Mouse (Mus musculus): ENCODE data around the gene Usp49. TPM values are rescaled to one million over a fixed set of nuclear protein-coding genes. Genes with fewer than 3 reads are reported as not detected.

The Usp49 gene
- polyA plus RNA-seq (2015; fragmentation: Nextera tagmentation; extraction: Ambion mirVana), result 10.0 and 10.8 TPM in 2 replicates

- Histone ChIP-seq H3K4me2 (replicated peaks) (peak within 1 kb of the TSS; percentile 76), H3K4me3 (replicated peaks) (peak within 1 kb of the TSS; percentile 72), H3K36me3 (peaks cover 10% of the 10 kb centered on the region), H3K4me1 (replicated peaks) (peaks cover 45% of the 10 kb centered on the region), H3K9me3 (no peaks in the 10 kb centered on the region), H3K9ac (replicated peaks) (peak within 1 kb of the TSS; percentile 84), H3K27ac (peak within 1 kb of the TSS; percentile 97), H3K27me3 (no peaks in the 10 kb centered on the region)
- 2% methylated on average over 3 of the region's 3 CpGs for WGBS
- ATAC-seq, result no peak
Observed at GRCm38 (mm10) chr17:47630678-47631065, at the start of gene Usp49. Gene Usp49 (plus strand): TSS chr17:47630690.

GRCm38 (mm10) chr17:47580962-47581361 is 49.5 kb upstream of the Usp49 start:
- Histone ChIP-seq H3K27me3 (no peaks in the 10 kb centered on the region), H3K4me1 (replicated peaks) (no peaks in the 10 kb centered on the region), H3K4me2 (replicated peaks) (no peak overlapping the region), H3K9ac (replicated peaks) (no peak overlapping the region), H3K9me3 (no peaks in the 10 kb centered on the region), H3K4me3 (replicated peaks) (no peak overlapping the region), H3K27ac (no peak overlapping the region), H3K36me3 (no peaks in the 10 kb centered on the region)
- 97% methylated on average over 4 of the region's 4 CpGs for WGBS
- no peak for ATAC-seq

GRCm38 (mm10) chr17:47588517-47588916 is 42.0 kb upstream of the Usp49 start:
- WGBS, result 88% methylated on average over 8 of the region's 8 CpGs
- no peaks in the 10 kb centered on the region for H3K27me3 ChIP-seq
- no peak for ATAC-seq
- no peaks in the 10 kb centered on the region for H3K9me3 ChIP-seq
- no peak overlapping the region for H3K9ac ChIP-seq (replicated peaks)
- no peak overlapping the region for H3K27ac ChIP-seq
- H3K4me2 ChIP-seq (replicated peaks), result no peak overlapping the region
- peaks cover 6% of the 10 kb centered on the region; the same call in 1 of the 2 replicates for H3K4me1 ChIP-seq (replicated peaks)
- H3K4me3 ChIP-seq (replicated peaks), result no peak overlapping the region
- H3K36me3 ChIP-seq, result no peaks in the 10 kb centered on the region

- H3K36me3 ChIP-seq, result no peaks in the 10 kb centered on the region
- no peak overlapping the region for H3K27ac ChIP-seq
- H3K4me3 ChIP-seq (replicated peaks), result no peak overlapping the region
- peaks cover 30% of the 10 kb centered on the region for H3K4me1 ChIP-seq (replicated peaks)
- no peaks in the 10 kb centered on the region for H3K27me3 ChIP-seq
- WGBS, result 93% methylated on average over 3 of the region's 3 CpGs
- no peak for ATAC-seq
- no peaks in the 10 kb centered on the region for H3K9me3 ChIP-seq
- no peak overlapping the region for H3K9ac ChIP-seq (replicated peaks)
- H3K4me2 ChIP-seq (replicated peaks), result no peak overlapping the region
Observed at GRCm38 (mm10) chr17:47591073-47591472, 39.4 kb upstream of the Usp49 start.

- peak overlapping the region; percentile 96 for H3K4me2 ChIP-seq (replicated peaks)
- H3K4me1 ChIP-seq (replicated peaks), result peaks cover 52% of the 10 kb centered on the region
- H3K4me3 ChIP-seq (replicated peaks), result peak overlapping the region; percentile 71
- H3K27me3 ChIP-seq, result no peaks in the 10 kb centered on the region
- H3K9ac ChIP-seq (replicated peaks), result peak overlapping the region; percentile 67
- H3K9me3 ChIP-seq, result no peaks in the 10 kb centered on the region
- no peaks in the 10 kb centered on the region for H3K36me3 ChIP-seq
- ATAC-seq, result peak; percentile 85
- WGBS, result under 1% methylated on average over 57 of the region's 63 CpGs
- peak overlapping the region; percentile 88 for H3K27ac ChIP-seq
Observed at GRCm38 (mm10) chr17:47593215-47593853, 37.2 kb upstream of the Usp49 start.

GRCm38 (mm10) chr17:47593854-47594182 is 36.7 kb upstream of the Usp49 start:
- no peaks in the 10 kb centered on the region for H3K9me3 ChIP-seq
- H3K4me3 ChIP-seq (replicated peaks), result peak overlapping the region; percentile 71
- under 1% methylated on average over 13 of the region's 13 CpGs for WGBS
- ATAC-seq, result no peak
- H3K9ac ChIP-seq (replicated peaks), result peak overlapping the region; percentile 67
- peaks cover 4% of the 10 kb centered on the region; the same call in 1 of the 2 replicates for H3K36me3 ChIP-seq
- H3K27ac ChIP-seq, result peak overlapping the region; percentile 88
- H3K4me1 ChIP-seq (replicated peaks), result peaks cover 55% of the 10 kb centered on the region
- H3K27me3 ChIP-seq, result no peaks in the 10 kb centered on the region
- H3K4me2 ChIP-seq (replicated peaks), result peak overlapping the region; percentile 96

- peak overlapping the region; percentile 96 for H3K4me2 ChIP-seq (replicated peaks)
- peak overlapping the region; percentile 71 for H3K4me3 ChIP-seq (replicated peaks)
- WGBS, result under 1% methylated on average over 40 of the region's 43 CpGs
- H3K9ac ChIP-seq (replicated peaks), result peak overlapping the region; percentile 67
- no peak for ATAC-seq
- peaks cover 10% of the 10 kb centered on the region for H3K36me3 ChIP-seq
- H3K4me1 ChIP-seq (replicated peaks), result peaks cover 55% of the 10 kb centered on the region
- peak overlapping the region; percentile 88 for H3K27ac ChIP-seq
- no peaks in the 10 kb centered on the region for H3K27me3 ChIP-seq
- no peaks in the 10 kb centered on the region for H3K9me3 ChIP-seq
Observed at GRCm38 (mm10) chr17:47594183-47594968, 36.1 kb upstream of the Usp49 start.

- peaks cover 15% of the 10 kb centered on the region for H3K36me3 ChIP-seq
- peak overlapping the region; percentile 71 for H3K4me3 ChIP-seq (replicated peaks)
- H3K27me3 ChIP-seq, result no peaks in the 10 kb centered on the region
- ATAC-seq, result no peak
- peak overlapping the region; percentile 67 for H3K9ac ChIP-seq (replicated peaks)
- H3K4me2 ChIP-seq (replicated peaks), result peak overlapping the region; percentile 96
- H3K9me3 ChIP-seq, result no peaks in the 10 kb centered on the region
- 1% methylated on average over 7 of the region's 9 CpGs for WGBS
- peaks cover 55% of the 10 kb centered on the region for H3K4me1 ChIP-seq (replicated peaks)
- peak overlapping the region; percentile 88 for H3K27ac ChIP-seq
Observed at GRCm38 (mm10) chr17:47594969-47595247, 35.6 kb upstream of the Usp49 start.

- Histone ChIP-seq H3K36me3 (peaks cover 21% of the 10 kb centered on the region), H3K9ac (replicated peaks) (peak overlapping the region; percentile 67), H3K4me3 (replicated peaks) (peak overlapping the region; percentile 71), H3K9me3 (no peaks in the 10 kb centered on the region), H3K4me1 (replicated peaks) (peaks cover 55% of the 10 kb centered on the region), H3K4me2 (replicated peaks) (peak overlapping the region; percentile 96), H3K27ac (peak overlapping the region; percentile 88), H3K27me3 (no peaks in the 10 kb centered on the region)
- ATAC-seq, result peak; percentile 40
- WGBS, result under 1% methylated on average over 21 of the region's 21 CpGs
Observed at GRCm38 (mm10) chr17:47595248-47596161, 35.0 kb upstream of the Usp49 start.

GRCm38 (mm10) chr17:47596162-47596838 is 34.2 kb upstream of the Usp49 start:
- peak overlapping the region; percentile 96 for H3K4me2 ChIP-seq (replicated peaks)
- H3K9ac ChIP-seq (replicated peaks), result peak overlapping the region; percentile 53
- H3K4me3 ChIP-seq (replicated peaks), result 0 out of 2 replicates have a peak overlapping the region, but pooled peaks have one; percentile 71
- no peaks in the 10 kb centered on the region for H3K9me3 ChIP-seq
- H3K27ac ChIP-seq, result peak overlapping the region; percentile 88
- no peaks in the 10 kb centered on the region for H3K27me3 ChIP-seq
- peak; percentile 1; the same call in 1 of the 2 replicates for ATAC-seq
- WGBS, result 18% methylated on average over 6 of the region's 6 CpGs
- peaks cover 29% of the 10 kb centered on the region for H3K36me3 ChIP-seq
- H3K4me1 ChIP-seq (replicated peaks), result peaks cover 55% of the 10 kb centered on the region

GRCm38 (mm10) chr17:47596839-47597164 is 33.7 kb upstream of the Usp49 start:
- ATAC-seq, result no peak
- H3K36me3 ChIP-seq, result peaks cover 34% of the 10 kb centered on the region
- H3K9ac ChIP-seq (replicated peaks), result 0 out of 2 replicates have a peak overlapping the region, but pooled peaks have one; percentile 53
- peak overlapping the region; percentile 96 for H3K4me2 ChIP-seq (replicated peaks)
- H3K4me3 ChIP-seq (replicated peaks), result 0 out of 2 replicates have a peak overlapping the region, but pooled peaks have one; percentile 13
- 40% methylated on average over 5 of the region's 5 CpGs for WGBS
- H3K9me3 ChIP-seq, result no peaks in the 10 kb centered on the region
- no peaks in the 10 kb centered on the region for H3K27me3 ChIP-seq
- H3K4me1 ChIP-seq (replicated peaks), result peaks cover 55% of the 10 kb centered on the region
- H3K27ac ChIP-seq, result peak overlapping the region; percentile 88
